Comparison of ENCODE assay signal across 23 mouse cellular contexts in genomic region chr4:83519148-83519547, GRCm38 (mm10).
"Had no signal": no experiment of that assay in that cellular context is flagged by ENCODE, and none has a peak within 500 bp of the region (broad histone marks: within the 10 kb centered on the region; RNA-seq: fewer than 3 reads in every experiment).

No protein-coding gene starts in this region.

- H3K9me3 ChIP-seq: kidney, embryonic 15.5 days; limb, embryonic 12.5 days; limb, embryonic 15.5 days; liver, embryonic 13.5 days; midbrain, embryonic 12.5 days; midbrain, embryonic 15.5 days; neural tube, embryonic 12.5 days; neural tube, embryonic 15.5 days had no signal

- H3K4me1 ChIP-seq: limb, embryonic 15.5 days had no signal

- H3K27ac ChIP-seq: kidney, embryonic 15.5 days; limb, embryonic 12.5 days; limb, embryonic 15.5 days; liver, embryonic 13.5 days; macrophage; midbrain, embryonic 12.5 days; midbrain, embryonic 15.5 days; neural tube, embryonic 12.5 days; neural tube, embryonic 15.5 days; stomach, postnatal 0 days had no signal

- DNase-seq: kidney, adult 8-10 months; kidney, postnatal 10 days; kidney, postnatal 36 days; layer of hippocampus, postnatal 36 days; left cerebral cortex, postnatal 4 days; liver, embryonic 13.5 days; right cerebral cortex, adult 18-20 months; right cerebral cortex, postnatal 14 days; right cerebral cortex, postnatal 4 days; thymus, adult 2 months; thymus, postnatal 14 days; thymus, postnatal 4 days had no signal

- H3K4me3 ChIP-seq: kidney, embryonic 15.5 days; limb, embryonic 12.5 days; limb, embryonic 15.5 days; liver, embryonic 13.5 days; midbrain, embryonic 12.5 days; midbrain, embryonic 15.5 days; neural tube, embryonic 12.5 days; neural tube, embryonic 15.5 days had no signal

- H3K4me2 ChIP-seq: kidney, embryonic 15.5 days; limb, embryonic 12.5 days; limb, embryonic 15.5 days; liver, embryonic 13.5 days; lung, embryonic 14.5 days; midbrain, embryonic 12.5 days; midbrain, embryonic 15.5 days; neural tube, embryonic 12.5 days; neural tube, embryonic 15.5 days had no signal

- H3K27me3 ChIP-seq: kidney, embryonic 15.5 days; limb, embryonic 12.5 days; limb, embryonic 15.5 days; liver, embryonic 13.5 days; midbrain, embryonic 12.5 days; midbrain, embryonic 15.5 days; neural tube, embryonic 12.5 days; neural tube, embryonic 15.5 days had no signal

- H3K9ac ChIP-seq: kidney, embryonic 15.5 days; limb, embryonic 12.5 days; limb, embryonic 15.5 days; liver, embryonic 13.5 days; lung, embryonic 14.5 days; midbrain, embryonic 12.5 days; midbrain, embryonic 15.5 days; neural tube, embryonic 12.5 days; neural tube, embryonic 15.5 days had no signal

- H3K36me3 ChIP-seq: kidney, embryonic 15.5 days; limb, embryonic 12.5 days; limb, embryonic 15.5 days; liver, embryonic 13.5 days; midbrain, embryonic 12.5 days; midbrain, embryonic 15.5 days; neural tube, embryonic 12.5 days; neural tube, embryonic 15.5 days had no signal

- ATAC-seq: lung, postnatal 0 days; midbrain, embryonic 15.5 days had no signal
